Mouse (Mus musculus) frontal cortex, postnatal 14 days (tissue): ENCODE measurements around the gene Lrrc58.

ENCODE experiments used
- DNase-seq, 2 experiments: peaks; one replicate each; pipeline ENCODE4 v3.0.0; 2022; ENCODE audit warnings: low spot score in 2 of 2

Gene Lrrc58

GRCm38 (mm10) chr16:37867791-37868505 is at the start of gene Lrrc58:
TSS of gene Lrrc58 (plus strand) at chr16:37868389.
- peak; percentile 69 to 80 for DNase-seq

GRCm38 (mm10) chr16:37823949-37824348 is 44.2 kb upstream of the Lrrc58 start:
- DNase-seq, result no peak

GRCm38 (mm10) chr16:37824778-37825505 is 43.2 kb upstream of the Lrrc58 start:
- no peak for DNase-seq

- no peak for DNase-seq
Measured at GRCm38 (mm10) chr16:37826286-37826685, 41.9 kb upstream of the Lrrc58 start.

- DNase-seq, result no peak
Measured at GRCm38 (mm10) chr16:37831041-37831440, 37.1 kb upstream of the Lrrc58 start.

GRCm38 (mm10) chr16:37837571-37837970 is 30.6 kb upstream of the Lrrc58 start:
- no peak for DNase-seq

- DNase-seq, result no peak
Measured at GRCm38 (mm10) chr16:37842439-37842838, 25.8 kb upstream of the Lrrc58 start.

GRCm38 (mm10) chr16:37843740-37844139 is 24.4 kb upstream of the Lrrc58 start:
- no peak for DNase-seq

GRCm38 (mm10) chr16:37845202-37845925 is 22.8 kb upstream of the Lrrc58 start:
- no peak for DNase-seq

- no peak for DNase-seq
Measured at GRCm38 (mm10) chr16:37847081-37847480, 21.1 kb upstream of the Lrrc58 start.

GRCm38 (mm10) chr16:37851366-37851765 is 16.8 kb upstream of the Lrrc58 start:
- no peak for DNase-seq

- DNase-seq, result no peak
Measured at GRCm38 (mm10) chr16:37853279-37853678, 14.9 kb upstream of the Lrrc58 start.

GRCm38 (mm10) chr16:37854054-37854453 is 14.1 kb upstream of the Lrrc58 start:
- no peak for DNase-seq

- no peak for DNase-seq
Measured at GRCm38 (mm10) chr16:37854593-37854992, 13.6 kb upstream of the Lrrc58 start.

GRCm38 (mm10) chr16:37855583-37855982 is 12.6 kb upstream of the Lrrc58 start:
- DNase-seq, result no peak

GRCm38 (mm10) chr16:37856327-37856726 is 11.9 kb upstream of the Lrrc58 start:
- DNase-seq, result no peak

GRCm38 (mm10) chr16:37857495-37857894 is 10.7 kb upstream of the Lrrc58 start:
- DNase-seq, result no peak

GRCm38 (mm10) chr16:37860213-37860612 is 8.0 kb upstream of the Lrrc58 start:
- no peak for DNase-seq

GRCm38 (mm10) chr16:37861029-37861428 is 7.2 kb upstream of the Lrrc58 start, which contains the start of gene Gm36028:
TSS of gene Gm36028 (minus strand) at chr16:37861146.
- DNase-seq, result no peak

GRCm38 (mm10) chr16:37863876-37864275 is 4.3 kb upstream of the Lrrc58 start:
- no peak for DNase-seq

- no peak for DNase-seq
Measured at GRCm38 (mm10) chr16:37865841-37866240, 2.3 kb upstream of the Lrrc58 start.
